Mouse (Mus musculus) hindbrain, embryonic 12.5 days (tissue): ENCODE measurements at regions not wholly inside any gene's neighbourhood (a gene's known extent, or its start where the extent isn't known, plus 50 kb on each side); places are given as distances from the start of the nearest gene placed in this dataset.

Experiments
- ATAC-seq: fragments of 200-750 bp; cut with Nextera tagmentation; 2 replicates; pipeline ENCODE4 v1.8.0; 2017; ENCODE audit warnings: moderate TSS enrichment; ENCODE audit not compliant: low FRiP score
- H3K27ac ChIP-seq: fragments of 300-500 bp; sonication (generic); 2 replicates; pipeline ENCODE4 v1.5.1; 2016; ENCODE audit warnings: mild to moderate bottlenecking
- H3K27me3 ChIP-seq: fragments of 300-500 bp; sonication (generic); 2 replicates; pipeline ENCODE4 v1.6.1; 2016; ENCODE audit warnings: mild to moderate bottlenecking
- H3K36me3 ChIP-seq: fragments of 300-500 bp; sonication (generic); 2 replicates; pipeline ENCODE4 v1.6.1; 2016; ENCODE audit warnings: mild to moderate bottlenecking
- H3K4me1 ChIP-seq: fragments of 300-500 bp; sonication (generic); 2 replicates; pipeline ENCODE4 v1.6.1; 2016
- H3K4me2 ChIP-seq: fragments of 300-500 bp; sonication (generic); replicated peaks from 2 replicates; pipeline ENCODE4 v1.6.1; 2016; ENCODE audit warnings: mild to moderate bottlenecking
- H3K4me3 ChIP-seq: fragments of 300-500 bp; sonication (generic); 2 replicates; pipeline ENCODE4 v1.5.1; 2016; ENCODE audit warnings: mild to moderate bottlenecking
- H3K9ac ChIP-seq: fragments of 300-500 bp; sonication (generic); 2 replicates; pipeline ENCODE4 v1.6.1; 2016; ENCODE audit warnings: mild to moderate bottlenecking, moderate library complexity
- H3K9me3 ChIP-seq: fragments of 300-500 bp; sonication (generic); replicated peaks from 2 replicates; pipeline ENCODE4 v1.6.1; 2016; ENCODE audit warnings: mild to moderate bottlenecking
- WGBS: fragments of 180-500 bp; shearing (Covaris S2); methylation state at CpG from one replicate; pipeline ENCODE4 v1.1.7; 2016; 5-methylcytosine and 5-hydroxymethylcytosine counted together

DNA sequence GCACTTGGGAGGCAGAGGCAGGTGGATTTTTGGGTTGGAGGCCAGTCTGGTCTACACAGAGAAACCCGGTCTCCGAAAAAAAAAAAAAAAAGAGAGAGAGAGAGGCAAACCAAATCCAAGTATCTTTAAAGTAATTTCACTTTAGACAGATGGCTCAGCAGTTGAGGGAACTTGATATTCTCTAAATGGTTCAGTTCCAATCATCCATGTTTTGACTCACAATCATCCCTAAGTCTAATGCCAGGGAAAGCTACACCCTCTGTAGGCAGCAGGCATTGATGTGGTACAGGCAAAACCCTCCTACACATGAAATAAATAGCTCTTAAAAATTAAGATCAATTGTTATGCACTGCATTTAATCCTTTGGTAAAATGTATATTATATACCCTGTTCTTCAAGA is 248.8 kb upstream of the Gm5152 start:
- Histone ChIP-seq H3K36me3 (no peaks in the 10 kb centered on the region), H3K4me1 (no peaks in the 10 kb centered on the region), H3K4me3 (no peak overlapping the region), H3K4me2 (no peak overlapping the region), H3K27me3 (no peaks in the 10 kb centered on the region), H3K27ac (no peak overlapping the region), H3K9me3 (no peaks in the 10 kb centered on the region), H3K9ac (no peak overlapping the region)
- no peak for ATAC-seq
- WGBS: 93% methylated on average over 2 of the region's 2 CpGs

DNA sequence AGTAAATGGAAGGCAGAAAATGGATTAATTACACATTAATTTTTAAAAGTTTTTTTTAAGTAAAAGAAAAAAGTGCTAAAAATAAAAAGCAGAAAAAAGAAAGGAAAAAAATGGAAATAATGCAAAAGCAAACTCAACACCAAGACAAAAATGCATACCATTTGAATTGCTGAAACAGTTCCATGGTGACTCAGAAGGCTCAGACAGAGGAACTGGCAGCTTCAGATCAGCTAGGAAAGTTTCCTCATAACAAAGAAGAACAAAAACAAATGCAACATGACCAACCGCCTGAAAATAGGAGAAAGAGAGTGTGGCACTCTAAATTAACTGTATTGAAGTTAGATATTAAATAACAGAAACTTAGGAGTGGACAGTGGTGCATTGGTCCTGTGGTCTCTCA is 231.7 kb upstream of the Gm5152 start:
- no peak overlapping the region for H3K27ac ChIP-seq
- no peaks in the 10 kb centered on the region for H3K9me3 ChIP-seq
- H3K4me2 ChIP-seq: no peak overlapping the region
- WGBS: 69% methylated on average over 1 of the region's 1 CpGs
- H3K36me3 ChIP-seq: no peaks in the 10 kb centered on the region
- H3K27me3 ChIP-seq: no peaks in the 10 kb centered on the region
- H3K9ac ChIP-seq: no peak overlapping the region
- ATAC-seq: no peak
- H3K4me1 ChIP-seq: no peaks in the 10 kb centered on the region
- H3K4me3 ChIP-seq: no peak overlapping the region

GRCm38 (mm10) chr5:10477461-10477860 is 231.1 kb upstream of the Gm5152 start:
- ATAC-seq: no peak
- Histone ChIP-seq H3K4me3 (no peak overlapping the region), H3K36me3 (no peaks in the 10 kb centered on the region), H3K27ac (no peak overlapping the region), H3K9me3 (no peaks in the 10 kb centered on the region), H3K9ac (no peak overlapping the region), H3K4me2 (no peak overlapping the region), H3K4me1 (no peaks in the 10 kb centered on the region), H3K27me3 (no peaks in the 10 kb centered on the region)

DNA sequence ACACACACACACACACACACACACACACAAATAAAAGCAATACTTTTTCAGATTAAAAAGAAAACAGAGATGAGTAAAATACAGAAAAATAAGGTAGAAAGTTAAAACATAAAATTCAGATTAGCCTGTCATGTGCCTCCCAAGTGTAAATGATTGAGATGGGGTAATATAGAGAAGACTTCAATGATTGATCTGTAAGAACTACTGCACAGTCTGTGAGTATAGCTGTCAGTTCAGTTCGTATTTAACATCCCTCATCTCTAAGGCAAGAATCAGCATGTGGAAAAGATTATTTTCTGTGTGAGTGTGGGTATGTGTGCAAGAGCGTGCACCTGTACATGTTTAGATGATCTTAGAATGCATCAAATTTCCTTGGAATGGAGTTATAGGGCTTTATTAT is 200.3 kb upstream of the Gm5152 start:
- no peaks in the 10 kb centered on the region for H3K9me3 ChIP-seq
- H3K36me3 ChIP-seq: no peaks in the 10 kb centered on the region
- no peak overlapping the region for H3K27ac ChIP-seq
- H3K9ac ChIP-seq: no peak overlapping the region
- H3K4me3 ChIP-seq: no peak overlapping the region
- no peaks in the 10 kb centered on the region for H3K4me1 ChIP-seq
- WGBS: 74% methylated on average over 2 of the region's 2 CpGs
- no peaks in the 10 kb centered on the region for H3K27me3 ChIP-seq
- 0 out of 2 replicates have a peak, but pooled peaks have one; percentile 35 for ATAC-seq
- H3K4me2 ChIP-seq: no peak overlapping the region

DNA sequence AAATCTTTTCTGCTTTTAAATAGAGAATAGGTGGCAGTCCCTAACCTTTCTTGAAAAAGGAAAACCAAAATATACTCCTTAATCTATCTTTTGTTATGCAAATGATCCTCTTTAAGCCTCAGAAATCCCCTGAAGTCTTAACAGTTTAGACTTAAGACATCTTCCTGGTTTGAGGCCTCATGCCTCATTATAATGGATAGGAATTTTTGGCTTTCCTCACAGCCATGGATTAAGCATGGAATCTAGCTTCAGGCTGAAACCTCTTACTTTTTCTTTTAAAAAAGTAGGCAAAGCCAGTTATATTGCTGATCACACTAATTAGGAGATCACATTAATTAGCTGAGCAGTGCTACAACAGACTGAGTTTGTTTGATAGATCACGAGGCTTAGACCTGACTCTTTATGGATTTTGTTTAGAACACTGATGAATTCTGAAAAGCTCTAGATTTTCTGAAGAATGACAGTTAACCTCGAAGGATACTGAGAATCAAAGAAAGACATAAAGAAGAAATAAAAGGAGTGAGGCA is 171.4 kb upstream of the Gm5152 start:
- Histone ChIP-seq H3K4me2 (no peak overlapping the region), H3K4me3 (no peak overlapping the region), H3K4me1 (no peaks in the 10 kb centered on the region), H3K9ac (no peak overlapping the region), H3K36me3 (no peaks in the 10 kb centered on the region), H3K9me3 (no peaks in the 10 kb centered on the region), H3K27ac (no peak overlapping the region), H3K27me3 (no peaks in the 10 kb centered on the region)
- no peak for ATAC-seq
- 60% methylated on average over 2 of the region's 2 CpGs for WGBS

DNA sequence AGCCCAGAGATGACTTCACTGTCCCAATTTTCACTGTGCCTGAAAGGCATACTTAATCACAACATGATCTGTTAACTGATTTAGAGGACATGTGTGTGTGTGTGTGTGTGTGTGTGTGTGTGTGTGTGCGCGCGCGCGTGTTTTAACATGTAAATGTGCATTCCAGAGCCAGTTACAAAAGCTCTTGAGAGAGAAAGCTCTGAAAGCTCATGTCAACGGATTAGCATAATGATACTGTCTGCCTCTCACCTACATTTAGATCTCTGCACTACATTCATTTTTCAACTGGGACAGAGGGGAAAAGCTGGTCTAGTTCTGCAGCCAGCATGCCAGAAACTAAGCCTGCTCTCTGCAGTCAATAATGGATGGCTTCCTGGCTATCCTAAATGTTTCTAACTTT is 170.6 kb upstream of the Gm5152 start:
- no peaks in the 10 kb centered on the region for H3K36me3 ChIP-seq
- H3K27ac ChIP-seq: no peak overlapping the region
- H3K4me2 ChIP-seq: no peak overlapping the region
- no peak overlapping the region for H3K9ac ChIP-seq
- H3K27me3 ChIP-seq: no peaks in the 10 kb centered on the region
- no peaks in the 10 kb centered on the region for H3K4me1 ChIP-seq
- WGBS: 81% methylated on average over 6 of the region's 6 CpGs
- no peak overlapping the region for H3K4me3 ChIP-seq
- no peak for ATAC-seq
- no peaks in the 10 kb centered on the region for H3K9me3 ChIP-seq

DNA sequence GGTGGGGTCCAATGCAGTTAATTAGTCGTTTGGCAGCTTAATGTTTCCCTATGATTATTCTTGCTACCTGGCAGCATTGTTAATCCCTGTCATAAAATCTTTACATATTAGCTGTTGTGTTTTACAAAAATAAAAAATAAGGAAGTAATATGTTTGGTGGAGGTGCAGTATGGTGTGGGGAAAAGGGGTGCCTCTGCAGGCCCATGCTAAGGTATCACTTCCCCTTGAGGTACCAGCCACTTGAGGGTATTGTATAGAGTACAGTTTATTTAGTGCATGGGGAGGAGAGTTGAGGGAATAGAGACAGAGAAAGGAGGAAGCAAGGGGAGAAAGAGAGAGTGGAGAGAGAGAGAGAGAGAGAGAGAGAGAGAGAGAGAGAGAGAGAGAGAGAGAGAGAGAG is 167.7 kb upstream of the Gm5152 start:
- no peak for ATAC-seq
- Histone ChIP-seq H3K36me3 (no peaks in the 10 kb centered on the region), H3K9ac (no peak overlapping the region), H3K9me3 (no peaks in the 10 kb centered on the region), H3K27me3 (no peaks in the 10 kb centered on the region), H3K4me2 (no peak overlapping the region), H3K27ac (no peak overlapping the region), H3K4me3 (no peak overlapping the region), H3K4me1 (no peaks in the 10 kb centered on the region)
- 46% methylated on average over 1 of the region's 1 CpGs for WGBS

- H3K27me3 ChIP-seq: no peaks in the 10 kb centered on the region
- 82% methylated on average over 5 of the region's 5 CpGs for WGBS
- H3K36me3 ChIP-seq: no peaks in the 10 kb centered on the region
- H3K9ac ChIP-seq: no peak overlapping the region
- H3K4me1 ChIP-seq: no peaks in the 10 kb centered on the region
- no peak for ATAC-seq
- no peaks in the 10 kb centered on the region for H3K9me3 ChIP-seq
- no peak overlapping the region for H3K4me3 ChIP-seq
- no peak overlapping the region for H3K27ac ChIP-seq
- H3K4me2 ChIP-seq: no peak overlapping the region
Observed at GRCm38 (mm10) chr5:10393571-10393970, 147.2 kb upstream of the Gm5152 start.

DNA sequence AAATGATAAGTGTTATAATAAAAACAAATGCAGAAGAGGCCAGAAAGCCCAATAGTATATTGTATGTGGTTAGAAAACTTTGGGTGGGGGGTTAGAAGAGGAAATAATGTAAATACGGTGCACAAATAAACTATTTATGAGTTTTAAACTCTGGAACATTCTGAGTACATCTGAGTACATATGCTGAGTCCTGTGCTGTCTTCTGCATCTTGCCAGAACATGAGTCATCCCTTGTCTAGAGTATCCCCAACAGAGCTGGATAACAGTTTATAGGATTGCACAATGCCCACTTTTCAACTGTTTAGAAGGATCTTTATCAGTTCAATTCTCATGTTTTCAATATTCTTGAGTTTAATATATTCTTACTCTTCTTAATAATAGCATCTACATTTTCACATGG is 142.7 kb upstream of the Gm5152 start:
- H3K4me2 ChIP-seq: no peak overlapping the region
- H3K36me3 ChIP-seq: no peaks in the 10 kb centered on the region
- WGBS: 94% methylated on average over 1 of the region's 1 CpGs
- H3K9ac ChIP-seq: no peak overlapping the region
- no peak for ATAC-seq
- no peaks in the 10 kb centered on the region for H3K9me3 ChIP-seq
- H3K27me3 ChIP-seq: no peaks in the 10 kb centered on the region
- H3K27ac ChIP-seq: no peak overlapping the region
- H3K4me1 ChIP-seq: no peaks in the 10 kb centered on the region
- H3K4me3 ChIP-seq: no peak overlapping the region

DNA sequence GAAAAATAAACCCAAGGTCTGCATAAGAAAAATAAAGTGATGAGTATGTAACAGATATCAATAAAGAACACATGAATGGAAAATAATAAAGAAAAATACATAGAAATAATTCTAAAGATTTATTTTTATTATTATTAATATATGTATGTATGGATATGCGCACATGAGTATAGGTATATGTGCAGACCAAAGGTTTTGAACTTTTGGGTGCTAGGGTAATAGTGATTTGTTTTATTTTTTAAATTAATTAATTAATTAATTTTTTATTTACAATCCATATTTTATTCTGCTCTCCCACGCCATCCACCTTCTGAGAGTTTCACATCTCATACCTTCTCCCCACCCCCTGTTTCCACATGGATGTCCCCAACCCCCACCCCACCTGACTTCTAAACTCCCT is 105.8 kb upstream of the Gm5152 start:
- Histone ChIP-seq H3K4me3 (no peak overlapping the region), H3K36me3 (no peaks in the 10 kb centered on the region), H3K9me3 (no peaks in the 10 kb centered on the region), H3K4me1 (no peaks in the 10 kb centered on the region), H3K4me2 (no peak overlapping the region), H3K9ac (no peak overlapping the region), H3K27ac (no peak overlapping the region), H3K27me3 (no peaks in the 10 kb centered on the region)
- 93% methylated on average over 2 of the region's 2 CpGs for WGBS
- no peak for ATAC-seq

DNA sequence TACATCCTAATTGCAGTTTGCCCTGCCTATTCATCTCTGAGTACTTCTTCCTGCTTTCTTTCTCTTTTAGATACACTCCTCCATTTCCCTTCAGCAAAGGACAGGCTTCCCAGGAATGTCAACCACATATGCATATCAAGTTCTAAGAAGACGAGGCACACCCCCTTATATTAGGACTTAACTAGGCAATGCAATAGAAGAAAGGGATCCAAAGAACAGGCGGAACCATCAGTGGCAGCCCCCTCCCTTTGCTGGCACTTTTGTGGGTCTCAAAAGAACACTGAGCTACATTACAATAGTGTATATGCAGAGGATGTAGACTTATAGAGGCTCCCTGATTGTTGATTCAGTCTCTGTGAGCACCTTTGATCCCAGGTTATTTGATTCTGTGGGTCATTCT is 74.3 kb upstream of the Gm5152 start:
- ATAC-seq: no peak
- H3K27ac ChIP-seq: no peak overlapping the region
- no peaks in the 10 kb centered on the region for H3K4me1 ChIP-seq
- WGBS: 81% methylated on average over 2 of the region's 2 CpGs
- H3K9me3 ChIP-seq: no peaks in the 10 kb centered on the region
- no peaks in the 10 kb centered on the region for H3K36me3 ChIP-seq
- H3K9ac ChIP-seq: no peak overlapping the region
- no peaks in the 10 kb centered on the region for H3K27me3 ChIP-seq
- H3K4me2 ChIP-seq: no peak overlapping the region
- H3K4me3 ChIP-seq: no peak overlapping the region
